Mouse (Mus musculus) liver, adult 2 months (tissue): ENCODE data around the gene Dock1.

Experiments
- CTCF ChIP-seq: fragments of 200-500 bp; IDR thresholded peaks from 2 replicates; pipeline ENCODE4 v1.5.1; 2011; ENCODE audit warnings: low read depth, low read length, control low read depth
- POLR2A ChIP-seq: fragments of 200-500 bp; IDR thresholded peaks from 2 replicates; pipeline ENCODE4 v1.6.1; 2011; ENCODE audit warnings: low read length, control low read depth; ENCODE audit not compliant: insufficient read depth; ENCODE audit errors: extremely low read depth

DNA sequence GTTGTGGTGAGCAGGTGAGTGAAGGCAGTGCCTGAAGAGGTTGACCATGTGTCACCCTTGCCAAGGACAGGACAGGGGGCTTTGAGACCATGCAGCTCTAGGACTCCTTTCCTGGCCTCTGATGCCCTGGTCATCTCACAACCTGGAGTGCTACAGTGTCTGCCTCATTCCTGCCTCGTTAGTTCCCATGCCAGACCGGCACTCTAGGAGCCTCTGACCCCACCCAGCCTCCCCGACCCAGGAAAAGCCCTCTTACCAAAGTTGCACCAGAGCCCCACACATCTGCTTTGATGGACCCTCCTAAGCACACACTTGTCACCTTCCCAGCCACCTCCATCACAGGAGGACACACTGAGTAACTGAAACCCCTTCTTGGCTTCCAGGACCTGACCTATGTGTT lies 19.4 kb upstream of the Dock1 start:
- TF ChIP-seq CTCF: no peak
- TF ChIP-seq POLR2A: no peak
